In the genomic region with DNA sequence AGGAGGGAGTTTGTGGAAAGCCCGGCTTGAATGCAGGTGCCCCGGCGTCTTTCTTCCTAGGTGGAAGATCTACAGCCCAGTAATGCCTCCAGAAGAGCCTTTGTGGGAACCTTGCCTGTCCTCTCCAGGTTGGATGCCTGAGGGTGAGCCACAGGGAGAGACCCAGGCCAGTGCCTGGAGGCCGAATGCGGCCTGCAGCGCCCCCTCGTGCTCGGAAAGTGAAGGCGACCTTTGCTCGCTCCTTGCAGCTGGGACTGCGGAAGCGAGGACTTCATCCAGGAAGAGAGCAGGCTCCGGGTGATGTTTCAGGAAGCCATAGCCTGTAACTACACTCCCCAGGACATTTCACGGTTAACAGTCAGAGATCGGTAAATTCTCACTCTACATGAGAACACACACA, we compare ENCODE assay signal across 8 mouse cellular contexts. TPM values are rescaled to one million over a fixed set of nuclear protein-coding genes. Genes with fewer than 3 reads are reported as not detected.
DNase-seq lines count a peak whose midpoint lies in the region; ATAC-seq and TF ChIP-seq lines count a peak whose summit lies in the region.

No protein-coding gene starts in this region.

- H3K4me3 ChIP-seq in embryonic facial prominence, embryonic 14.5 days (ENCODE audit: low read depth, low read length): no peak overlapping the region
- H3K4me3 ChIP-seq in hindbrain, embryonic 14.5 days (replicated peaks; ENCODE audit: low read length): no peak overlapping the region
- H3K4me3 ChIP-seq in midbrain, embryonic 15.5 days: no peak overlapping the region

- CTCF ChIA-PET in Patski (lab: Charles Lee): no interaction called here

- H3K4me2 ChIP-seq in embryonic facial prominence, embryonic 14.5 days (ENCODE audit: low read depth, low read length): no peak overlapping the region
- H3K4me2 ChIP-seq in hindbrain, embryonic 14.5 days (replicated peaks): no peak overlapping the region
- no peak overlapping the region for H3K4me2 ChIP-seq in midbrain, embryonic 15.5 days

- no peak for ATAC-seq in Patski
- ATAC-seq in embryonic facial prominence, embryonic 14.5 days (ENCODE audit: low read depth): no peak; the same call in 1 of the 2 replicates
- peak; percentile 8; the same call in 1 of the 2 replicates for ATAC-seq in hindbrain, embryonic 14.5 days (ENCODE audit: low FRiP score)
- 0 out of 2 replicates have a peak, but pooled peaks have one; percentile 20 for ATAC-seq in midbrain, embryonic 15.5 days (replicated peaks)

- H3K9me3 ChIP-seq in embryonic facial prominence, embryonic 14.5 days (ENCODE audit: control insufficient read depth, low read length): no peaks in the 10 kb centered on the region
- no peaks in the 10 kb centered on the region for H3K9me3 ChIP-seq in hindbrain, embryonic 14.5 days (ENCODE audit: control insufficient read depth, low read length)
- no peaks in the 10 kb centered on the region for H3K9me3 ChIP-seq in midbrain, embryonic 15.5 days

- WGBS in embryonic facial prominence, embryonic 14.5 days: 13% methylated on average over 13 of the region's 15 CpGs
- 17% methylated on average over 15 of the region's 15 CpGs for WGBS in hindbrain, embryonic 14.5 days
- WGBS in midbrain, embryonic 15.5 days: 15% methylated on average over 15 of the region's 15 CpGs

- intact Hi-C loops in left cerebral cortex, postnatal 14 days (cut with DNase I): no loop called here

- peaks cover 5% of the 10 kb centered on the region for H3K27me3 ChIP-seq in Patski
- H3K27me3 ChIP-seq in embryonic facial prominence, embryonic 14.5 days (replicated peaks; ENCODE audit: control insufficient read depth, insufficient read depth, low read length): no peaks in the 10 kb centered on the region
- no peaks in the 10 kb centered on the region; the same call in 1 of the 2 replicates for H3K27me3 ChIP-seq in hindbrain, embryonic 14.5 days (ENCODE audit: control insufficient read depth, insufficient read depth, low read length)
- H3K27me3 ChIP-seq in midbrain, embryonic 15.5 days (replicated peaks): no peaks in the 10 kb centered on the region

- no peak overlapping the region for H3K27ac ChIP-seq in embryonic facial prominence, embryonic 14.5 days (replicated peaks; ENCODE audit: low read depth, low read length)
- no peak overlapping the region for H3K27ac ChIP-seq in hindbrain, embryonic 14.5 days
- H3K27ac ChIP-seq in midbrain, embryonic 15.5 days: no peak overlapping the region

- H3K9ac ChIP-seq in embryonic facial prominence, embryonic 14.5 days (ENCODE audit: low read depth, low read length): no peak overlapping the region
- no peak overlapping the region for H3K9ac ChIP-seq in hindbrain, embryonic 14.5 days
- H3K9ac ChIP-seq in midbrain, embryonic 15.5 days: no peak overlapping the region

- in situ Hi-C loops in Patski (cut with MboI; ENCODE audit: low pct_unique_long_range_greater_than_20kb): loop anchor here (5.0 to 10.0 kb wide), 2 partner anchors 144 to 297 kb away; no protein-coding TSS in a partner anchor

- no peaks in the 10 kb centered on the region for H3K36me3 ChIP-seq in embryonic facial prominence, embryonic 14.5 days (ENCODE audit: control insufficient read depth, insufficient read depth, low read length)
- no peaks in the 10 kb centered on the region for H3K36me3 ChIP-seq in hindbrain, embryonic 14.5 days (replicated peaks; ENCODE audit: control insufficient read depth, insufficient read depth)
- H3K36me3 ChIP-seq in midbrain, embryonic 15.5 days (replicated peaks): no peaks in the 10 kb centered on the region

- DNase-seq in heart, adult 8-10 months (ENCODE audit: low spot score): peak; percentile 2
- DNase-seq in heart, adult 11 months: no peak
- no peak for DNase-seq in Patski (ENCODE audit: low read depth, low spot score)
- peak; percentile 16 for DNase-seq in embryonic facial prominence, embryonic 14.5 days (ENCODE audit: low spot score)
- DNase-seq in hindbrain, embryonic 14.5 days (ENCODE audit: low spot score): peak; percentile 63
- DNase-seq in left cerebral cortex, postnatal 14 days (ENCODE audit: low spot score in 2 of 2): peak; percentile 34 to 44
- DNase-seq in thymus, postnatal 25 days: peak; percentile 23

- POLR2A ChIA-PET in Patski (lab: Charles Lee): interaction anchor here (0.6 kb wide), 1 partner anchor 460 kb away, joined by 3 read pairs; no protein-coding TSS in a partner anchor

- 0 out of 2 replicates have a peak, but pooled peaks cover 4% of the 10 kb centered on the region for H3K4me1 ChIP-seq in embryonic facial prominence, embryonic 14.5 days (ENCODE audit: control insufficient read depth, insufficient read depth, low read length)
- H3K4me1 ChIP-seq in hindbrain, embryonic 14.5 days (replicated peaks; ENCODE audit: control insufficient read depth, insufficient read depth, low read length): peaks cover 4% of the 10 kb centered on the region; the same call in 1 of the 2 replicates
- no peaks in the 10 kb centered on the region for H3K4me1 ChIP-seq in midbrain, embryonic 15.5 days

- peak; percentile 77 for TF ChIP-seq CTCF in Patski (IDR thresholded peaks at IDR 0.05)

RNA-seq across cellular contexts. Expression of gene Marco, which starts 35.9 kb away (rescaled TPM):
- under 1 TPM in 1 of 4 experiments, not detected in 3; 0.17 TPM for total RNA-seq in heart, adult 8-10 months (2022)
- not detected for polyA plus RNA-seq in Patski (2021)
- polyA plus RNA-seq in embryonic facial prominence, embryonic 14.5 days (2014; fragmentation: Nextera tagmentation; extraction: Ambion mirVana): not detected in 2 replicates
- 0.21 TPM in 1 of 2 replicates, not detected in the other for polyA plus RNA-seq in hindbrain, embryonic 14.5 days (2014; fragmentation: Nextera tagmentation; extraction: Ambion mirVana)
- not detected for total RNA-seq in left cerebral cortex, postnatal 14 days (2021)
- polyA plus RNA-seq in midbrain, embryonic 15.5 days (2015; fragmentation: Nextera tagmentation; extraction: Ambion mirVana): 0.18 and 0.23 TPM in 2 replicates

Comparison
In these comparisons a context has a peak if more than half of its experiments do, and no peak if none do; other contexts are left out.
1. DNase-seq: peak in heart, adult 8-10 months (single experiment), embryonic facial prominence, embryonic 14.5 days (single experiment), hindbrain, embryonic 14.5 days (single experiment), left cerebral cortex, postnatal 14 days (2 of 2) and thymus, postnatal 25 days (single experiment); none in heart, adult 11 months (single experiment) and Patski (single experiment).
2. ATAC-seq: peak in hindbrain, embryonic 14.5 days (single experiment) and midbrain, embryonic 15.5 days (single experiment); none in Patski (single experiment) and embryonic facial prominence, embryonic 14.5 days (single experiment).